Mouse (Mus musculus): ENCODE results near the gene Syn3. TPM values are rescaled to one million over a fixed set of nuclear protein-coding genes. Genes with fewer than 3 reads are reported as not detected.

Gene Syn3
- polyA plus RNA-seq, 1 experiment from 2014 or later = 2.6 TPM

- Histone ChIP-seq H3K9ac (no peak overlapping the region), H3K4me3 (replicated peaks) (no peak overlapping the region), H3K4me2 (replicated peaks) (no peak overlapping the region), H3K9me3 (replicated peaks) (no peaks in the 10 kb centered on the region), H3K27me3 (no peaks in the 10 kb centered on the region), H3K4me1 (0 out of 2 replicates have a peak, but pooled peaks cover 4% of the 10 kb centered on the region), H3K36me3 (no peaks in the 10 kb centered on the region), H3K27ac (replicated peaks) (no peak overlapping the region)
- peak; percentile 67; the same call in 1 of the 2 replicates for ATAC-seq (ENCODE audit: insufficient number of reproducible peaks, low FRiP score, low TSS enrichment, low read depth)
- WGBS = 27% methylated on average over 5 of the region's 5 CpGs
These were observed 35.0 kb downstream of the Syn3 start for GRCm38 (mm10) chr10:86463538-86464199.

- no peak for ATAC-seq (ENCODE audit: insufficient number of reproducible peaks, low FRiP score, low TSS enrichment, low read depth)
- Histone ChIP-seq H3K36me3 (no peaks in the 10 kb centered on the region), H3K4me2 (replicated peaks) (no peak overlapping the region), H3K9me3 (replicated peaks) (no peaks in the 10 kb centered on the region), H3K9ac (no peak overlapping the region), H3K4me1 (peaks cover 4% of the 10 kb centered on the region; the same call in 1 of the 2 replicates), H3K4me3 (replicated peaks) (no peak overlapping the region), H3K27me3 (no peaks in the 10 kb centered on the region), H3K27ac (replicated peaks) (no peak overlapping the region)
- 85% methylated on average over 1 of the region's 1 CpGs for WGBS
These were observed 39.1 kb downstream of the Syn3 start for GRCm38 (mm10) chr10:86459643-86460042.

DNA sequence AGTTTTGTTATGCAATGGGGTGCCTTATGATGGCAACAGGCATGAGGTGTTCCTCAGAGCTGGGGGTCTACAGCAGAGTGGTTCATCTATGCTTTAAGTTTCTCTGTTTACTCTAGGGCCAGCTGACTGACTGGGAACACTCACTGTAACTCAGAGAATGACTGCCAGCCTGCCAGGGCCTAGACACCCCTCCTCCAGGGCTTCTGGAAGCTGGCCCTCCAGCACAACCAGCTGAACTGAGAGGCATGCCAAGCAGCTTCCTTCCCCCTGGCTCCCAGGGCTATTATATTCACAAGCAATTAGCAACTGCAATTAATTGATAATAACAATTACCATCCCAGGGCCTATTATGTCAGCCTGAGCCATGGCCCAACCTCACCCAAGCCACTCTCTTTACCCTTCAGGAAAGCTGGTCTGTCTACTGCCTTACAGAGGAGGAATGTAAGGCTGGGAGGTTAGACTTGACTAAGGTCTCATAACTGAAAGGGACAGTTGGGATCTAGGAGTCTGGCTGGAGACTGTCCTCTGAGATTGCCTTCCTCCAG, 41.0 kb downstream of the Syn3 start:
- H3K36me3 ChIP-seq = no peaks in the 10 kb centered on the region
- H3K4me1 ChIP-seq = no peaks in the 10 kb centered on the region; the same call in 1 of the 2 replicates
- H3K4me2 ChIP-seq (replicated peaks) = no peak overlapping the region
- H3K4me3 ChIP-seq (replicated peaks) = no peak overlapping the region
- H3K9ac ChIP-seq = no peak overlapping the region
- H3K27me3 ChIP-seq = no peaks in the 10 kb centered on the region
- ATAC-seq (ENCODE audit: insufficient number of reproducible peaks, low FRiP score, low TSS enrichment, low read depth) = no peak
- no peaks in the 10 kb centered on the region for H3K9me3 ChIP-seq (replicated peaks)
- H3K27ac ChIP-seq (replicated peaks) = no peak overlapping the region

DNA sequence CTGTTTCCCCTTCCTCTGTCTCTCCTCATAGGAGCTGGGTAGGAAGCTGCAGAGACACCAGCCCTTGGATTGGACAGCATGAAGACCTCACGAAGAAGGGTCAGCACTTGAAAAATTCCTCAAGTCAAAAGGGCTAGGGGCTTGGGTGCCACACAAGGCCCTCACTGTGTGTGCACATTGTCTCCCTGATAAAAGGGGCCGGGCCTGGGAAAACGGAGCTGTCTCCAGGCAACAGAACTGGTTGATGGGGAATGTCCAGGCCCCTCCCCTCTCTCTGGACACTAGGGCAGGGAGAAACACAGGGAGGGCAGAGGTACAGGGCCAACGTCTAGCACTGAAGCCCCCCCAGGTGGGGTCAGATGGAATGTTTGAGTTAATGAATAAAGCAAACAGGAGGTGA, 41.5 kb downstream of the Syn3 start:
- no peaks in the 10 kb centered on the region for H3K27me3 ChIP-seq
- WGBS = 36% methylated on average over 4 of the region's 4 CpGs
- H3K9ac ChIP-seq = no peak overlapping the region
- no peak overlapping the region for H3K4me2 ChIP-seq (replicated peaks)
- H3K9me3 ChIP-seq (replicated peaks) = no peaks in the 10 kb centered on the region
- no peaks in the 10 kb centered on the region; the same call in 1 of the 2 replicates for H3K4me1 ChIP-seq
- H3K27ac ChIP-seq (replicated peaks) = no peak overlapping the region
- no peaks in the 10 kb centered on the region for H3K36me3 ChIP-seq
- no peak overlapping the region for H3K4me3 ChIP-seq (replicated peaks)
- ATAC-seq (ENCODE audit: insufficient number of reproducible peaks, low FRiP score, low TSS enrichment, low read depth) = no peak

DNA sequence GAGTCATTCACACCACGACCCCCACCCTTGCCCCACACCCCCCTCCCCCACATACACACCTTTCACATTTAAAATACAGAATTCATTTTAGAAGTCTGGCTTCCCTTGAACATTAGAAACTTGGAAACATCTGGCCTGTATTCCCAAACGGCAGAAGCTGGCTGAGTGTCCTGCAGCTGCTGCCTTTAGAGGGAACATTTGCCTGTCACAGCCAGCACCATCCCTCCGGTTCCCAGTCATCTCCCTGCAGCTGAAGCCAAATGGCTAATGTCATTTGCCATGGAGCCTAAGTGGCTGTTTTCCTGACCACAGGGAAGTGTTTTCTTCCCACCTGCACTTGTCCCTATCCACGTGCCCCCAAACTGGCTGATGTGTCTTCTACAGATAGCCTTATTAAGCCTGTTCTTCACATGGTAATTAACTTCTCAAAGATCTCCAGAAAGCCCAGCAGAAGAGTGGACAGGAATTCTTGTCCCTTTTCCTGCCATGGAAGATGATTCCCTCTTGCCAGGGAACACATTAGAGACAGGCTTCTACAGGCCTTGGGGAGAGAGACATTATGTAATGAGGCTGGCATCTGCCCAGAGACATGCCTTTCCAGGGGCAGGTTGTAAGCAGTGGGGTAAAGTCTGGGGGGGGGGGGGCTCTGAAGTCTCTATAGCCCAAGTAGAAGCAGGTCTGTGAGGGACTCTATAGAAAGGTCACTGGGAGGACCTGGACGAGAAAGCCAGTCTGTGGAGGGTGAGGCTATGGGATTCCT, 43.2 kb downstream of the Syn3 start:
- Histone ChIP-seq H3K27me3 (no peaks in the 10 kb centered on the region), H3K4me2 (replicated peaks) (no peak overlapping the region), H3K9ac (no peak overlapping the region), H3K4me1 (peaks cover 3% of the 10 kb centered on the region; the same call in 1 of the 2 replicates), H3K9me3 (replicated peaks) (no peaks in the 10 kb centered on the region), H3K36me3 (no peaks in the 10 kb centered on the region), H3K4me3 (replicated peaks) (no peak overlapping the region), H3K27ac (replicated peaks) (no peak overlapping the region)
- 49% methylated on average over 5 of the region's 5 CpGs for WGBS
- no peak for ATAC-seq (ENCODE audit: insufficient number of reproducible peaks, low FRiP score, low TSS enrichment, low read depth)

- Histone ChIP-seq H3K9me3 (replicated peaks) (no peaks in the 10 kb centered on the region), H3K27ac (replicated peaks) (no peak overlapping the region), H3K4me2 (replicated peaks) (no peak overlapping the region), H3K4me1 (peaks cover 3% of the 10 kb centered on the region; the same call in 1 of the 2 replicates), H3K27me3 (no peaks in the 10 kb centered on the region), H3K36me3 (no peaks in the 10 kb centered on the region), H3K4me3 (replicated peaks) (no peak overlapping the region), H3K9ac (no peak overlapping the region)
- ATAC-seq (ENCODE audit: insufficient number of reproducible peaks, low FRiP score, low TSS enrichment, low read depth) = peak; percentile 37
- 40% methylated on average over 6 of the region's 6 CpGs for WGBS
These were observed 46.2 kb downstream of the Syn3 start for GRCm38 (mm10) chr10:86452326-86452995.

- H3K4me1 ChIP-seq = peaks cover 3% of the 10 kb centered on the region; the same call in 1 of the 2 replicates
- no peak overlapping the region for H3K4me2 ChIP-seq (replicated peaks)
- no peaks in the 10 kb centered on the region for H3K9me3 ChIP-seq (replicated peaks)
- no peak overlapping the region for H3K9ac ChIP-seq
- no peaks in the 10 kb centered on the region for H3K36me3 ChIP-seq
- H3K4me3 ChIP-seq (replicated peaks) = no peak overlapping the region
- H3K27me3 ChIP-seq = no peaks in the 10 kb centered on the region
- no peak for ATAC-seq (ENCODE audit: insufficient number of reproducible peaks, low FRiP score, low TSS enrichment, low read depth)
- no peak overlapping the region for H3K27ac ChIP-seq (replicated peaks)
- WGBS = 92% methylated on average over 5 of the region's 5 CpGs
These were observed 47.4 kb downstream of the Syn3 start for GRCm38 (mm10) chr10:86451294-86451693.

DNA sequence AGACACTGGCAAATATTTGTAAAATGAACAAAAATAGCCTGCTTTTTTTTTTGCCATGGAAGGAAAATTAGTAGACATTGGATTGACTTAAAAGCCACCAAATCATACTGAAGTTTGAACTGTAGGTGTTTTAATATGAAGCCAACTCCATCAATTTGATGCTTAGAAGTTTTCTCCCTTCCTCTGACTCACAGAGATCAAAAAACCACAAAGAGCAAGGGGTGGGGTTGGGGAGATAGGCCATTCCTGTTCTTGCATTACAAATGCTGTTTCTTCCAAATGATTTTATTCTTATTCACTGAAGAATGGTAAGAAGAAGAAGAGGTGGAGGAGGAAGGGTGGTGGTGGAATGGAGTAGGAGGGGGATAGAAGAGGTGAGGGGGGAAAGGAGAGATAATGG, 52.0 kb downstream of the Syn3 start:
- Histone ChIP-seq H3K36me3 (no peaks in the 10 kb centered on the region), H3K27ac (replicated peaks) (no peak overlapping the region), H3K27me3 (no peaks in the 10 kb centered on the region), H3K4me3 (replicated peaks) (no peak overlapping the region), H3K9ac (no peak overlapping the region), H3K9me3 (replicated peaks) (no peaks in the 10 kb centered on the region), H3K4me2 (replicated peaks) (no peak overlapping the region), H3K4me1 (no peaks in the 10 kb centered on the region)
- no peak for ATAC-seq (ENCODE audit: insufficient number of reproducible peaks, low FRiP score, low TSS enrichment, low read depth)

- no peak overlapping the region for H3K4me3 ChIP-seq (replicated peaks)
- no peaks in the 10 kb centered on the region for H3K9me3 ChIP-seq (replicated peaks)
These were observed 53.5 kb downstream of the Syn3 start for GRCm38 (mm10) chr10:86445207-86445606.

GRCm38 (mm10) chr10:86444665-86445064, 54.0 kb downstream of the Syn3 start:
- no peaks in the 10 kb centered on the region for H3K36me3 ChIP-seq
- no peak for ATAC-seq (ENCODE audit: insufficient number of reproducible peaks, low FRiP score, low TSS enrichment, low read depth)
- no peaks in the 10 kb centered on the region for H3K4me1 ChIP-seq
- no peaks in the 10 kb centered on the region for H3K27me3 ChIP-seq
- H3K4me2 ChIP-seq (replicated peaks) = no peak overlapping the region
- no peak overlapping the region for H3K9ac ChIP-seq
- no peak overlapping the region for H3K27ac ChIP-seq (replicated peaks)
- H3K4me3 ChIP-seq (replicated peaks) = no peak overlapping the region
- no peaks in the 10 kb centered on the region for H3K9me3 ChIP-seq (replicated peaks)
- 61% methylated on average over 3 of the region's 3 CpGs for WGBS

More at GRCm38 (mm10) chr10:86445207-86445606, 53.5 kb downstream of the Syn3 start:
- Histone ChIP-seq H3K27me3 (no peaks in the 10 kb centered on the region), H3K9ac (no peak overlapping the region), H3K27ac (replicated peaks) (no peak overlapping the region), H3K4me2 (replicated peaks) (no peak overlapping the region), H3K4me1 (no peaks in the 10 kb centered on the region), H3K36me3 (no peaks in the 10 kb centered on the region)
- no peak for ATAC-seq (ENCODE audit: insufficient number of reproducible peaks, low FRiP score, low TSS enrichment, low read depth)
- 64% methylated on average over 2 of the region's 2 CpGs for WGBS

DNA sequence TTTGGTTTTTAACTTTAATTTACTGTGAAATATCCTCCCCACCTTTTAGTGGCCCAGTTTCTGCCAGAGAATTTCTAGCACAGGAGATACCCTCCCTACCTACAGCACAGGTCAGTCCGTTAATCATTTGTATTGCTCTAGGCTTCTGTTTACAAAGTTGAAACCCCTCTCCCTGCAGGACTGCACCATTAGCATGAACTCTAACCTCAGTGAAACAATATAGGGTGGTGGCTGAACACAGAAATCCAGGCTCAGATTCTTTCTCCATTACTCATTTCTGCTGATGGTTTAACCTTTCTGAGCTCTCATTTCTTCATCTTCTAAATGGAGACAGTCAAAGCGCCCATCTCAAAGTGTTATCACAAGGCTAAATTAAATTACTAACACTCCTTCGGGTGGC, 56.9 kb downstream of the Syn3 start:
- no peak overlapping the region for H3K27ac ChIP-seq (replicated peaks)
- no peak for ATAC-seq (ENCODE audit: insufficient number of reproducible peaks, low FRiP score, low TSS enrichment, low read depth)
- H3K4me3 ChIP-seq (replicated peaks) = no peak overlapping the region
- no peaks in the 10 kb centered on the region for H3K27me3 ChIP-seq
- H3K4me1 ChIP-seq = no peaks in the 10 kb centered on the region
- H3K4me2 ChIP-seq (replicated peaks) = no peak overlapping the region
- no peaks in the 10 kb centered on the region for H3K9me3 ChIP-seq (replicated peaks)
- no peaks in the 10 kb centered on the region for H3K36me3 ChIP-seq
- WGBS = 69% methylated on average over 3 of the region's 3 CpGs
- H3K9ac ChIP-seq = no peak overlapping the region
